24 mouse cellular contexts compared by ENCODE assay signal in the genomic region with DNA sequence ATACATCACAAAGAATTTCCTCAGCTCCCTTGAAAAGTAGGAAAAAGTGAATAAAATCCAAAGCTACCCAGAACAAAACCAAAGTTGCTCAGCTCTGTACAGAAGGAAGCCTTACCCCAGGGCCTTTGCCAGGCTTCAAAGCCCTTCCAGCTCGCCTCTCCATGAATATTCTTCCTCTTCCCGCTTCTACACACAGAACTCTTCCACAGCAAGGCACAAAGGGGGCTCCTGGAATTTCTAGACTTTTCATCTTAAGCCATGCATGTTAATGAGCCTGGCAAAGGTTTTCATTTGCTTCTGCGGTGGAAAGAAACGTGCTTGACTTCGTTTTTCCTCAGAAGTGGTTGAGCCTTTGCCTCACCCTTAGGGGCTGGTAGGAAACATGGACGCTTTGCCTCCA. TPM values are rescaled to one million over a fixed set of nuclear protein-coding genes. Genes with fewer than 3 reads are reported as not detected.
DNase-seq lines count a peak whose midpoint lies in the region; ATAC-seq and TF ChIP-seq lines count a peak whose summit lies in the region.
"Had no signal": no experiment of that assay in that cellular context is flagged by ENCODE, and none has a peak within 500 bp of the region (broad histone marks: within the 10 kb centered on the region; RNA-seq: fewer than 3 reads in every experiment).

No protein-coding gene starts in this region.

- H3K27me3 ChIP-seq in hindbrain, postnatal 0 days (ENCODE audit: insufficient read depth, low read length): no peaks in the 10 kb centered on the region
- no peaks in the 10 kb centered on the region for H3K27me3 ChIP-seq in hindbrain, embryonic 16.5 days (replicated peaks; ENCODE audit: control insufficient read depth, insufficient read depth, low read length)
- H3K27me3 ChIP-seq in stomach, embryonic 16.5 days (ENCODE audit: control insufficient read depth, insufficient read depth, low read length): no peaks in the 10 kb centered on the region
- no peaks in the 10 kb centered on the region for H3K27me3 ChIP-seq in stomach, postnatal 0 days (ENCODE audit: control insufficient read depth, insufficient read depth, low read length)
- no peaks in the 10 kb centered on the region for H3K27me3 ChIP-seq in forebrain, embryonic 16.5 days (replicated peaks; ENCODE audit: control insufficient read depth, insufficient read depth, low read length)
- H3K27me3 ChIP-seq: heart, embryonic 12.5 days; hindbrain, embryonic 15.5 days; limb, embryonic 12.5 days; Patski had no signal

- H3K4me1 ChIP-seq in hindbrain, postnatal 0 days (ENCODE audit: insufficient read depth, low read length): peaks cover 4% of the 10 kb centered on the region; the same call in 1 of the 2 replicates
- no peaks in the 10 kb centered on the region; the same call in 1 of the 2 replicates for H3K4me1 ChIP-seq in hindbrain, embryonic 16.5 days (ENCODE audit: control insufficient read depth, insufficient read depth, low read depth, low read length)
- H3K4me1 ChIP-seq in stomach, embryonic 16.5 days (ENCODE audit: control insufficient read depth, insufficient read depth, low read length): no peaks in the 10 kb centered on the region
- no peaks in the 10 kb centered on the region for H3K4me1 ChIP-seq in stomach, postnatal 0 days (replicated peaks; ENCODE audit: control insufficient read depth, insufficient read depth)
- peaks cover 14% of the 10 kb centered on the region for H3K4me1 ChIP-seq in forebrain, embryonic 16.5 days (replicated peaks; ENCODE audit: control insufficient read depth, insufficient read depth, low read length)

- no peak for TF ChIP-seq CTCF in hindbrain, postnatal 0 days (IDR thresholded peaks at IDR 0.05; ENCODE audit: low read depth)
- no peak for TF ChIP-seq CTCF in stomach, postnatal 0 days (IDR thresholded peaks at IDR 0.05; ENCODE audit: low read depth)

- no peak overlapping the region for H3K4me3 ChIP-seq in hindbrain, postnatal 0 days (ENCODE audit: low read length)
- no peak overlapping the region for H3K4me3 ChIP-seq in hindbrain, embryonic 16.5 days (ENCODE audit: low read length)
- H3K4me3 ChIP-seq in stomach, embryonic 16.5 days (replicated peaks; ENCODE audit: low read length): no peak overlapping the region
- no peak overlapping the region for H3K4me3 ChIP-seq in stomach, postnatal 0 days (ENCODE audit: low read depth, low read length)
- no peak overlapping the region for H3K4me3 ChIP-seq in forebrain, embryonic 16.5 days (replicated peaks; ENCODE audit: low read length)
- H3K4me3 ChIP-seq: heart, embryonic 12.5 days; hindbrain, embryonic 15.5 days; limb, embryonic 12.5 days had no signal

- peak; percentile 31 for DNase-seq in hindbrain, postnatal 0 days (ENCODE audit: low spot score)
- no peak for DNase-seq in stomach, postnatal 0 days (ENCODE audit: low spot score)
- no peak for DNase-seq in layer of hippocampus, adult 9-10 months (ENCODE audit: low spot score)
- DNase-seq in lung, postnatal 14 days: no peak
- no peak for DNase-seq in left cerebral cortex, adult 9 months (ENCODE audit: low spot score in 2 of 2)
- DNase-seq: adrenal gland, postnatal 25 days; embryo, embryonic 11 days; heart, postnatal 36 days; kidney, adult 11 months; kidney, postnatal 4 days; layer of hippocampus, postnatal 36 days; lung, postnatal 10 days; right cerebral cortex, postnatal 4 days; thymus, adult 18-20 months had no signal

- ATAC-seq in hindbrain, postnatal 0 days: no peak
- ATAC-seq in hindbrain, embryonic 16.5 days: no peak
- ATAC-seq in stomach, embryonic 16.5 days (ENCODE audit: insufficient read depth, low FRiP score): no peak
- no peak for ATAC-seq in stomach, postnatal 0 days (ENCODE audit: low FRiP score, low TSS enrichment)
- peak; percentile 87 for ATAC-seq in forebrain, embryonic 16.5 days
- ATAC-seq: activated CD4-positive, CD25-positive, alpha-beta regulatory T cell, adult 4 months; Patski had no signal

- H3K27ac ChIP-seq in hindbrain, postnatal 0 days: peak overlapping the region; percentile 34
- no peak overlapping the region for H3K27ac ChIP-seq in hindbrain, embryonic 16.5 days (ENCODE audit: low read depth, low read length)
- no peak overlapping the region for H3K27ac ChIP-seq in stomach, embryonic 16.5 days (ENCODE audit: low read length)
- H3K27ac ChIP-seq in stomach, postnatal 0 days (replicated peaks): no peak overlapping the region; the same call in 1 of the 2 replicates
- peak overlapping the region; percentile 16; the same call in 1 of the 2 replicates for H3K27ac ChIP-seq in forebrain, embryonic 16.5 days (ENCODE audit: low read length)
- H3K27ac ChIP-seq: hindbrain, embryonic 15.5 days; limb, embryonic 12.5 days had no signal

- H3K9me3 ChIP-seq in hindbrain, postnatal 0 days (ENCODE audit: low read length): no peaks in the 10 kb centered on the region
- no peaks in the 10 kb centered on the region for H3K9me3 ChIP-seq in hindbrain, embryonic 16.5 days (ENCODE audit: control insufficient read depth, low read length)
- no peaks in the 10 kb centered on the region for H3K9me3 ChIP-seq in stomach, embryonic 16.5 days (replicated peaks; ENCODE audit: control insufficient read depth, low read length)
- H3K9me3 ChIP-seq in stomach, postnatal 0 days (ENCODE audit: control insufficient read depth, low read length): no peaks in the 10 kb centered on the region
- no peaks in the 10 kb centered on the region for H3K9me3 ChIP-seq in forebrain, embryonic 16.5 days (ENCODE audit: control insufficient read depth, low read length)
- H3K9me3 ChIP-seq: heart, embryonic 12.5 days; hindbrain, embryonic 15.5 days; limb, embryonic 12.5 days had no signal

- WGBS in hindbrain, postnatal 0 days: 32% methylated on average over 6 of the region's 6 CpGs
- 42% methylated on average over 6 of the region's 6 CpGs for WGBS in hindbrain, embryonic 16.5 days
- WGBS in stomach, embryonic 16.5 days: 73% methylated on average over 6 of the region's 6 CpGs
- WGBS in stomach, postnatal 0 days: 59% methylated on average over 6 of the region's 6 CpGs
- 13% methylated on average over 6 of the region's 6 CpGs for WGBS in forebrain, embryonic 16.5 days

- TF ChIP-seq EP300 in stomach, postnatal 0 days (optimal IDR thresholded peaks at IDR 0.05): no peak

- no peaks in the 10 kb centered on the region for H3K36me3 ChIP-seq in hindbrain, postnatal 0 days (ENCODE audit: insufficient read depth, low read length)
- no peaks in the 10 kb centered on the region for H3K36me3 ChIP-seq in hindbrain, embryonic 16.5 days (ENCODE audit: control insufficient read depth, insufficient read depth, low read length)
- no peaks in the 10 kb centered on the region for H3K36me3 ChIP-seq in stomach, embryonic 16.5 days (ENCODE audit: control insufficient read depth, insufficient read depth, low read length)
- H3K36me3 ChIP-seq in stomach, postnatal 0 days (ENCODE audit: control insufficient read depth, insufficient read depth, low read length): no peaks in the 10 kb centered on the region
- H3K36me3 ChIP-seq in forebrain, embryonic 16.5 days (ENCODE audit: control insufficient read depth, insufficient read depth): no peaks in the 10 kb centered on the region
- H3K36me3 ChIP-seq: heart, embryonic 12.5 days; hindbrain, embryonic 15.5 days; limb, embryonic 12.5 days had no signal

- no peak overlapping the region for H3K9ac ChIP-seq in hindbrain, postnatal 0 days (replicated peaks; ENCODE audit: low read length)
- no peak overlapping the region for H3K9ac ChIP-seq in hindbrain, embryonic 16.5 days (ENCODE audit: low read depth, low read length)
- 0 out of 2 replicates have a peak overlapping the region, but pooled peaks have one; percentile 21 for H3K9ac ChIP-seq in stomach, embryonic 16.5 days (ENCODE audit: low read length)
- no peak overlapping the region for H3K9ac ChIP-seq in stomach, postnatal 0 days (ENCODE audit: low read length)
- H3K9ac ChIP-seq in forebrain, embryonic 16.5 days (replicated peaks; ENCODE audit: low read depth, low read length): no peak overlapping the region
- H3K9ac ChIP-seq: heart, embryonic 12.5 days; hindbrain, embryonic 15.5 days; limb, embryonic 12.5 days had no signal

- H3K4me2 ChIP-seq in hindbrain, postnatal 0 days (ENCODE audit: low read depth, low read length): no peak overlapping the region
- no peak overlapping the region for H3K4me2 ChIP-seq in hindbrain, embryonic 16.5 days (ENCODE audit: low read length)
- no peak overlapping the region for H3K4me2 ChIP-seq in stomach, embryonic 16.5 days (ENCODE audit: low read depth, low read length)
- H3K4me2 ChIP-seq in stomach, postnatal 0 days (replicated peaks; ENCODE audit: low read depth): no peak overlapping the region
- H3K4me2 ChIP-seq in forebrain, embryonic 16.5 days (ENCODE audit: low read length): no peak overlapping the region
- H3K4me2 ChIP-seq: heart, embryonic 12.5 days; hindbrain, embryonic 15.5 days; limb, embryonic 12.5 days had no signal

RNA-seq across cellular contexts. Expression of a gene that starts 26.9 kb away (rescaled TPM):
- total RNA-seq in hindbrain, postnatal 0 days (2014; rRNA removed): 33.2 and 42.0 TPM in 2 replicates
- polyA plus RNA-seq in hindbrain, postnatal 0 days (2015; fragmentation: Nextera tagmentation; extraction: Ambion mirVana): 48.2 and 49.6 TPM in 2 replicates
- polyA plus RNA-seq in hindbrain, embryonic 16.5 days (2015; fragmentation: Nextera tagmentation; extraction: Ambion mirVana): 38.5 and 39.8 TPM in 2 replicates
- 45.4 and 53.6 TPM in 2 replicates for polyA plus RNA-seq in stomach, embryonic 16.5 days (2015; fragmentation: Nextera tagmentation; extraction: Ambion mirVana)
- 39.1 and 40.0 TPM in 2 replicates for polyA plus RNA-seq in stomach, postnatal 0 days (2015; fragmentation: Nextera tagmentation; extraction: Ambion mirVana)
- polyA plus RNA-seq in forebrain, embryonic 16.5 days (2015; fragmentation: Nextera tagmentation; extraction: Ambion mirVana): 22.0 and 29.9 TPM in 2 replicates
- total RNA-seq: megakaryocyte-erythroid progenitor cell, adult 5-6 weeks; neutrophil, adult 5-6 weeks had no signal

Comparison
In these comparisons a context has a peak if more than half of its experiments do, and no peak if none do; other contexts are left out.
1. H3K27ac ChIP-seq: peak in hindbrain, postnatal 0 days (single experiment) and forebrain, embryonic 16.5 days (single experiment); none in hindbrain, embryonic 16.5 days (single experiment), stomach, embryonic 16.5 days (single experiment) and stomach, postnatal 0 days (single experiment).